Mouse (Mus musculus): Measurements from ENCODE around the gene Themis3.

DNA sequence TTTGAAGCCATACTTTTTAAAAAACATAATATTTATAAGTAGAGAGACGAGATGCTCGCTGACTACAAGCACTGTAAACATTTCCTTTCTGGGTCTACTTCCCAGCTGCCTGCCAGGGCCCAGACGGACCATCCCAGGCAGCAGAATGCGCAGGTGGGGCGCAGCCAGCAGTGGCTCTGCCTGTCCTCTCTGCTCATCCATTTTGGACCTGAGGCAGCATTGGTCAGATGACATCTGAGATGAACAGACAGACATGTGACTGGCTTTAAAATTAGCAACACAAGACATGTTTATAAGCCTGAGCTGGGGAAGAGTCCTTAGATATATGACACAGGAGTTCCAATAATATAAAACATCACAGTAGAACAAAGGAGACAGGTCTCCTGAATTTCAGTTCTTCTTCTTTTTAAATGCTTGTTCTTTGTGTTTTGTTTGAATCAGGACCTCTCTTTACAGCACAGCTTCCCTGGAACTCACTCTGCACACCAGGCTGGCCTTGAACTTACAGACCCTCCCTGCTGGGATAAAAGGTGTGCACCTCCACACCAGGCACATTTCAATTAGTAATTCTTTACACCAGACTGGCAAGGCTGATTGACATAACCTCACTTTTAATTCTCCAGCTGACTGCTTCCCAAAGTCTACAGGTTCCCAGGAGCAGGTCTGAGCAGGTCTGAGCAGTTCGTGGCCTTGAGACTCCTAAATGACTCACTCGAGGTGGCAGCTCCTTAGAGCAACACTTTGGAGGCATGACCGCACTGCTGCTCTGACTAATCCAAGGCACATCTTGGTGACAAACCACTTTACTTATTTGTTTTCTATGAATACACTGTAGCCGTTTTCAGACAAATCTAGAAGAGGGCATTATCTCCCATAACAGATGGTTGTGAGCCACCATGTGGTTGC lies 87.1 kb downstream of the Themis3 start:
- TF ChIP-seq CTCF (IDR thresholded peaks at IDR 0.05; ENCODE audit: insufficient read depth, low read depth, low read length) (no peak), POLR2A (IDR thresholded peaks at IDR 0.05; ENCODE audit: insufficient read depth, low read depth, low read length) (no peak)

Measured in olfactory bulb, adult 2 months (tissue).